Mouse (Mus musculus): ENCODE results near the gene Kctd2. TPM values are rescaled to one million over a fixed set of nuclear protein-coding genes. Genes with fewer than 3 reads are reported as not detected.
A peak's percentile ranks its signal among the peaks of the same experiment; 100 is the strongest.

Kctd2 gene
- polyA plus RNA-seq, 1 experiment from 2014 or later: 18.3 TPM

DNA sequence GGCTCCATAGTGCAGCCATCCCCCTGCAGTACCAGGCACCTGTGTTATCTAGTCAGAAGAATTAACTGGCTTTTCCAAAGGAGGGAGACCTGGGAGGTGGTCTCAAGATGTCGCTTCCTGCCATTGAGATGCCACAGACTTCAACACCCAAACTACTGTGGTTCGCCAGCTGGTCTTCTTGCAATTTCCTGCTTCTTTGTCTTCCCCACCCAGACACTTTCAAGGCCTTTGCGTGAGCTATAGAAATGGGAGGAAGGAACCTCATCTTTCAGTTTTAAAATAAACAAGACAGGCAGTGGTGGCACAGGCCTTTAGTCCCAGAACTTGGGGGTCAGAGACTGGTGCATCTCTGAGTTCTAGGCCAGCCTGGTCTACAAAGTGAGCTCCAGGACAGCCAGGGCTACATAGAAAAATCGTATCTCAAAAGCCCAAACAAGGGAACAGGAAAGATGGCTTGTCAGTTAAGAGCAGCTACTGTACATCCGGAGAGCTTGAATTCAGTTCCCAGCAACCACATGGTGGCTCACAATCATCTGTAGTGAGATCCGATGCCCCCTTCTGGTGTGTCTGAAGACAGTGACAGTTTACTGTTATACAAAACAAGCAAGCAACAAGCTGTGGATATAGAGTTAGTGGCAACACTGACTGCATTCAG lies 11.5 kb upstream of the Kctd2 start:
- no peak for DNase-seq (ENCODE audit: low spot score)
- H3K27me3 ChIP-seq (ENCODE audit: low read depth, poor library complexity, severe bottlenecking): no peaks in the 10 kb centered on the region
- no peak overlapping the region for H3K4me3 ChIP-seq
- H3K27ac ChIP-seq: no peak overlapping the region
- 85% methylated on average over 6 of the region's 6 CpGs for WGBS
- no peaks in the 10 kb centered on the region for H3K9me3 ChIP-seq (replicated peaks)
- H3K4me1 ChIP-seq: peaks cover 41% of the 10 kb centered on the region
- peaks cover 60% of the 10 kb centered on the region for H3K36me3 ChIP-seq

- Histone ChIP-seq H3K36me3 (peaks cover 60% of the 10 kb centered on the region), H3K27ac (no peak overlapping the region), H3K9me3 (replicated peaks) (no peaks in the 10 kb centered on the region), H3K4me1 (peaks cover 38% of the 10 kb centered on the region), H3K4me3 (no peak overlapping the region), H3K27me3 (ENCODE audit: low read depth, poor library complexity, severe bottlenecking) (no peaks in the 10 kb centered on the region)
- DNase-seq (ENCODE audit: low spot score): no peak
- 90% methylated on average over 7 of the region's 7 CpGs for WGBS
These were observed 10.4 kb upstream of the Kctd2 start for GRCm38 (mm10) chr11:115409556-115409955.

DNA sequence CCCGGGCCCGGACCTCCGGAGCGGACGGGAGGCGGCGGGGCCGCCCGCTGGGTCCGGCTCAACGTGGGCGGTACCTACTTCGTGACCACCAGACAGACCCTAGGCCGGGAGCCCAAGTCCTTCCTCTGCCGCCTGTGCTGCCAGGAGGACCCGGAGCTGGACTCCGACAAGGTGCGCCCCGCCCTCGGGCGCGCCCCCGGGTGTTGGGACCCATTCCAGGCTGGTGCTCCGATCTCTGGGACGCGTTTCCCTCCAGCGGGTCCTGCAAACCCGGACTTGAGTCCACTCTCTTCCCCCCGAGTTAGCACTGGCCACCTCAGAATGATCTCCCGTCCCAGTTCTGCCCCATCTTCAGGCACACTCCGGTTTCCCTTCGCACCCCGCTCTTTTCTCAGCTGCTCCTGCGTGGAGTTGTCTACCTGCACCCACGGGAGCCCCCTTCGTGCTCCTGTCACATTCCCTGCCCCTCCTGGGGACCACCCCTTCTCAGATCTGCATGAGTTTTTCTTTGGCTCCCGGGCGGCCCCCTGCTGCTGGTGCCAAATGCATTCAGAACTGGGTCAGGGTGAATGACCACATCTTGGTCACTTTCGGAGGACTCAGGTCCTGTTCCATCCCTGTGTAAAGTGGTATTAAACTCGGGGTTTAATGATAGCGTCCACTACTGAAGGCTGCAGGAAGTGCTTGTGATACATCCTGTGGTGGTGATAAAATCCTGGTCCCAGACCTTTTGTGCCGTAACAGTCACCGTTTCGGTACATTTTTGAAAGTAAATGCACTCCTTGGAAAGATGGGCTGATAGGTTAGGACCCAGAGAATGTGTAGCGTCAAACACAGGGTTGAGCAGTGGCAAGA lies 635 bp downstream of the Kctd2 start:
- 2% methylated on average over 45 of the region's 45 CpGs for WGBS
- Histone ChIP-seq H3K4me3 (peak overlapping the region; percentile 87), H3K27me3 (ENCODE audit: low read depth, poor library complexity, severe bottlenecking) (no peaks in the 10 kb centered on the region), H3K9me3 (replicated peaks) (no peaks in the 10 kb centered on the region), H3K27ac (peak overlapping the region; percentile 97), H3K4me1 (peaks cover 25% of the 10 kb centered on the region), H3K36me3 (peaks cover 57% of the 10 kb centered on the region)
- DNase-seq (ENCODE audit: low spot score): peak; percentile 76

GRCm38 (mm10) chr11:115421328-115421727 lies 1.4 kb downstream of the Kctd2 start:
- peaks cover 25% of the 10 kb centered on the region for H3K4me1 ChIP-seq
- H3K27ac ChIP-seq: peak overlapping the region; percentile 97; the same call in 1 of the 2 replicates
- peaks cover 57% of the 10 kb centered on the region for H3K36me3 ChIP-seq
- no peak for DNase-seq (ENCODE audit: low spot score)
- H3K27me3 ChIP-seq (ENCODE audit: low read depth, poor library complexity, severe bottlenecking): no peaks in the 10 kb centered on the region
- WGBS: 89% methylated on average over 1 of the region's 1 CpGs
- peak overlapping the region; percentile 87 for H3K4me3 ChIP-seq
- H3K9me3 ChIP-seq (replicated peaks): no peaks in the 10 kb centered on the region

DNA sequence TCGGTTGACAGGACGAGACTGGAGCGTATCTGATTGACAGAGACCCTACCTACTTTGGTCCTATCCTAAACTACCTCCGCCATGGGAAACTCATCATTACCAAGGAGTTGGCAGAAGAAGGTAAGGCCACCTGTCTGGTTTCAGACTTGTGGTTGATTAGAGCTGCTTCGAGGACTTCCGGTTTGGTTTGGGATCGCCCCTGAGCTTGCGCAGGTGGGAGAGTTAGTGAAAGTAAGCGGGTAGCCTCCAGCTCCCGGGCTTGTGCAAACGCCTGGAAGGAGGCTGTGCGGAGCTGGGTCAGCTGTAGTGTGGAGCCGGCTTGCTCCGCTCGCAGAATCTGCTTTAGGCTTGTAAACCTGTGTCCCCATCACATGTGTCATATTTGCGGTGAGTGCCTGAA lies 2.0 kb downstream of the Kctd2 start:
- H3K9me3 ChIP-seq (replicated peaks): no peaks in the 10 kb centered on the region
- DNase-seq (ENCODE audit: low spot score): no peak
- peaks cover 25% of the 10 kb centered on the region for H3K4me1 ChIP-seq
- no peak overlapping the region for H3K4me3 ChIP-seq
- H3K36me3 ChIP-seq: peaks cover 57% of the 10 kb centered on the region
- WGBS: 89% methylated on average over 16 of the region's 16 CpGs
- no peak overlapping the region for H3K27ac ChIP-seq
- no peaks in the 10 kb centered on the region for H3K27me3 ChIP-seq (ENCODE audit: low read depth, poor library complexity, severe bottlenecking)

DNA sequence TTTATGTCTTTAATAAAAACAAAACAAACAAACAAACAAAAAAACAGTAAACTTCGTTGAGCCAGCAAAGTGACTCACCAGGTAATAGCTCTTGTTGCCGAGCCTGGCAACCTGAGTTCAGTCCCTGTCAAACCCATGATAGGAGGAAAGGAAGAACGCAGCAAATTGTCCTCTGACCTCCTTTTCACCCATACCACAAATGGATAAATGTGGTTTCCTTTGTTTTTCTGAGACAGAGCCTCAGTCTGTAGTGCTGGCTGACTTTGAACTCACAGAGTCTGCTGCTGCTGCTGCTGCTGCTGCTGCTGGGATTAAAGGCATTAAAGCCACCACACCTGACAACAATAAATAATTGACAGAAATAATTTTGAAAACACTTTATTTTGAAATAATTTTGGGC lies 3.2 kb downstream of the Kctd2 start:
- peaks cover 35% of the 10 kb centered on the region for H3K4me1 ChIP-seq
- H3K36me3 ChIP-seq: peaks cover 55% of the 10 kb centered on the region
- H3K27me3 ChIP-seq (ENCODE audit: low read depth, poor library complexity, severe bottlenecking): no peaks in the 10 kb centered on the region
- WGBS: 76% methylated on average over 3 of the region's 3 CpGs
- H3K27ac ChIP-seq: no peak overlapping the region
- no peak for DNase-seq (ENCODE audit: low spot score)
- no peaks in the 10 kb centered on the region for H3K9me3 ChIP-seq (replicated peaks)
- no peak overlapping the region for H3K4me3 ChIP-seq

DNA sequence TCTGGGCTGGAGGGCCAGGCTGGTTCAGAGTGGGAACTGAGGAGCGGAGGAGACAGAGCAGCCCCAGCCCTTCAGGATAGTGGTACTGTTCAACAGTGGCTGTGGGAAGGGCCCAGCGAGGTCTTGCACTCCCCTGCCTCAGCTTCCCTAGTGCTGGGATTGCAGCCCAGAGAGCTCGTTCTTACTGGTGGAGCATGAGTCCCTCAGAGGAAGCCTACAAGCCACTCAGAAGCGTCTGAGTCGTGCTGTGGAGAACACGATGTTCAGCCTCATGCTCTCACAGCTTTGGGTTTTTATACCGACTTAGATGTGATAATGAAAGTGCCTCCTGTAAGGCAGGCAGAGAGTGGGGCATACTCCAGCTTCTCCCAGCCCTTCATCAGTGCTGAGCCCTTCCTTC lies 4.7 kb downstream of the Kctd2 start:
- Histone ChIP-seq H3K4me1 (peaks cover 26% of the 10 kb centered on the region), H3K9me3 (replicated peaks) (no peaks in the 10 kb centered on the region), H3K27me3 (ENCODE audit: low read depth, poor library complexity, severe bottlenecking) (no peaks in the 10 kb centered on the region), H3K36me3 (peaks cover 66% of the 10 kb centered on the region), H3K4me3 (no peak overlapping the region), H3K27ac (no peak overlapping the region)
- WGBS: 90% methylated on average over 7 of the region's 7 CpGs
- no peak for DNase-seq (ENCODE audit: low spot score)

DNA sequence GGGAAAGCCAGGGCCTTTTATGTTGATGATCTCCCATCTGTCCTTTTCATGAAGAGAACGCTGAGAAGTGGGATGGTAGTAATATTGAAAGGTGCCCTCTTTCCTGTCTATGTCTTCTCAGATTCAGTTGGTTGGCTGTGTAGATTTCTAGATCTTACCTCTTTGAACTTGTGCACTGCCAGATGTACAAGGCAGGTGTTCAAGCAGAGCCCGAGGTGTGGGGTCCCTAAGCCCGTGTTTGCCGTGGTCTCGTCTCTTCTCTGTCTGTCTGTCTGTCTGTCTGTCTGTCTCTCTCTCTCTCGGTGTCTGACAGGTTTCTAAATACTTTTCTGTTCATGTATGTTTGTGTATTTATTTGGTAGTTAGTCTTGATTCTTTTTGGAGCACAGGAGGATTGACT lies 5.7 kb downstream of the Kctd2 start:
- no peaks in the 10 kb centered on the region for H3K27me3 ChIP-seq (ENCODE audit: low read depth, poor library complexity, severe bottlenecking)
- 89% methylated on average over 6 of the region's 6 CpGs for WGBS
- H3K9me3 ChIP-seq (replicated peaks): no peaks in the 10 kb centered on the region
- DNase-seq (ENCODE audit: low spot score): no peak
- no peak overlapping the region for H3K27ac ChIP-seq
- H3K4me3 ChIP-seq: no peak overlapping the region
- peaks cover 24% of the 10 kb centered on the region for H3K4me1 ChIP-seq
- peaks cover 76% of the 10 kb centered on the region for H3K36me3 ChIP-seq

DNA sequence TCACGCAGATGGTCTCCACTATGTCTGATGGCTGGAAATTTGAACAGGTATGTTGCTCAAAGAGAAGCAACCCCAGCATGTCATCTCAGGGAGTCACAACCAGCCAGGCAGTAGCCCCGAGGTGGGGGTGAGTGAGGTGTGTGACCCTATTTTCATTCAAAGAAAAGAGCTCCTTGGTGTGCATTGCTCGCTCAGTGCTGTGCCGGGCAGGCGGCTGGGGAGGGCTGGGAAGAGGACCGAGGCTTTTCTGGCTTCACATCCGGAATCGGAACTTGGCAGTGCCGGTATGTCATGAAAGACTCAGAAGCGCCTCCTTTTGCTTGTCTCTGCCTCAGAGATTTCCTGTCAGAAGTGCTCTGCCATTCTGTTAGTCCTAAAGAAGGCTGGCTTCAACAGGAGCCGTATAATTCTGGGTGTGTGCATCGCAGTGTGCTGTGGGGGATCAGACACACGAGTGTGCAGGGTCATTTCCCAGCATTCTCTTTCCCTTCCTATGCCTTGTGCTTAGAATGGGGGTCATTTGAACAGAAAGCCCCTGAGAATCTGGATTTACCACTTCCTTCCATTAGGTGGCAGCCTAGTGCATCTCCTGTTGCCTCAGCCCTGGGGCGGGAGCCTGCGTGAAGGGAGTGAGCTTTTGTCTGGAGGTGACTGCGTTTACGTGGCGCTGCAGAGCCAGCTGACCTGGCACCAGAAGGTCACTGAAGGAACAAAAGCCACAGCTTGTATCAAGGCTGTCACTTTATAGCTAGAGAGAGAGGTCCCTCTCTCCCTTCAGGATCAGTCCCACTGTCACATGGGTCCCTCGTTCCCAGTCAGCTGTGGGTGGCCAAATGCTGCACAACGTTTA lies 7.8 kb downstream of the Kctd2 start:
- Histone ChIP-seq H3K4me3 (peak overlapping the region; percentile 17; the same call in 1 of the 2 replicates), H3K27ac (peak overlapping the region; percentile 76), H3K27me3 (ENCODE audit: low read depth, poor library complexity, severe bottlenecking) (no peaks in the 10 kb centered on the region), H3K4me1 (peaks cover 12% of the 10 kb centered on the region), H3K36me3 (peaks cover 91% of the 10 kb centered on the region), H3K9me3 (replicated peaks) (no peaks in the 10 kb centered on the region)
- 43% methylated on average over 20 of the region's 20 CpGs for WGBS
- peak; percentile 82 for DNase-seq (ENCODE audit: low spot score)

- H3K27me3 ChIP-seq (ENCODE audit: low read depth, poor library complexity, severe bottlenecking): no peaks in the 10 kb centered on the region
- H3K27ac ChIP-seq: no peak overlapping the region
- WGBS: 95% methylated on average over 7 of the region's 7 CpGs
- H3K36me3 ChIP-seq: peaks cover 85% of the 10 kb centered on the region
- no peak overlapping the region for H3K4me3 ChIP-seq
- no peak for DNase-seq (ENCODE audit: low spot score)
- H3K4me1 ChIP-seq: peaks cover 12% of the 10 kb centered on the region
- H3K9me3 ChIP-seq (replicated peaks): no peaks in the 10 kb centered on the region
These were observed 9.4 kb downstream of the Kctd2 start for GRCm38 (mm10) chr11:115429307-115429706.

GRCm38 (mm10) chr11:115430561-115430960 lies 10.6 kb downstream of the Kctd2 start:
- no peak for DNase-seq (ENCODE audit: low spot score)
- H3K27ac ChIP-seq: no peak overlapping the region
- H3K4me1 ChIP-seq: peaks cover 19% of the 10 kb centered on the region
- H3K36me3 ChIP-seq: peaks cover 72% of the 10 kb centered on the region
- no peaks in the 10 kb centered on the region for H3K27me3 ChIP-seq (ENCODE audit: low read depth, poor library complexity, severe bottlenecking)
- no peaks in the 10 kb centered on the region for H3K9me3 ChIP-seq (replicated peaks)
- WGBS: 94% methylated on average over 6 of the region's 6 CpGs
- no peak overlapping the region for H3K4me3 ChIP-seq

GRCm38 (mm10) chr11:115432814-115433213 lies 12.9 kb downstream of the Kctd2 start:
- peaks cover 50% of the 10 kb centered on the region for H3K36me3 ChIP-seq

More at GRCm38 (mm10) chr11:115432814-115433213, 12.9 kb downstream of the Kctd2 start:
- Histone ChIP-seq H3K4me3 (no peak overlapping the region), H3K4me1 (peaks cover 23% of the 10 kb centered on the region), H3K9me3 (replicated peaks) (no peaks in the 10 kb centered on the region), H3K27ac (no peak overlapping the region), H3K27me3 (ENCODE audit: low read depth, poor library complexity, severe bottlenecking) (no peaks in the 10 kb centered on the region)
- 87% methylated on average over 4 of the region's 4 CpGs for WGBS
- no peak for DNase-seq (ENCODE audit: low spot score)
